Mouse (Mus musculus): Measurements from ENCODE around the gene Wdfy3.

DNA sequence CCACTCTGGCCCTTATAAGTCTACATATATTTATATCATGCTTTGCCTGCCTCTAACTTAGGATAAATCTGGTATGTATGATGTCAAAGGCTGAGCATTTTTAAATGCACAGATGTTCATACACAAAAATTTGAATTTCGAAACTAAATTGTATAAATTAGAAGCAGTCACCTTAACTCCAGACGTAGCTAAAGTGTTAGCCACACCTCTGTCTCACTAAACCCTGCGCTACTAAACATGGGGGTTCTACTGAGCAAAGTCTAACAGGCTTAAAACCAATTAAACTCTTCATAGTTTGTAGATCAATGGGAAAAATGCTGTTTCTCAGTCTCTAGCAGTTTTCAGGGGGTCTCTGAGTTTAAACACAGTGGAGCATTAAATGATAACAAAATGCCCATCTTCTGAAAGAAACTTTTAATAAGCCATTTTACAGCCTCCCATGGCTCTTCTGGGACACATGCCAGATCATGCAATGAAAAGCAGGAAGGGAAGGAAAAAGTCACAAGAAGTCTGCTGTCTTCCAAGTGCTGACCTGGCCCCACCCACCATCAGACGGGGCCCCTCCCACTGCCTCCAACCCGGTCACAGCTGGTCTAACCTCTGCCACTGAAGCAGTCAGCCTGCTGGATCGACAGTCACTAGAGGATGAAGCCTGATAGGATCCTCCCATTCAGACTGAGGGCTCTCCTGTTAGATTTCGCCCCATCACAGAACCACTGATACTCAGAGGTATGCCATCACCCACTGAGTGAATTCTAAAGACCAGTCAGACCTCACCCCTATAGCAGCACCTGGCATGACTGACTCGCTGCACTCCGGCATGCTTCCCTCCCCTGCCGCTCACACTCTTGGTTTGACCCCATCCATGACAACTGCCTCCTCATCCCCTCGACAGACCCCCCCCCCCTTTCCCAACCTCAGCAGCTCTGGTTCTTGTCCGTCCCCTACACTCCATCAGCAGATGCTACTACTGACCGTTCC is 23.8 kb downstream of the Wdfy3 start:
- TF ChIP-seq CTCF (IDR thresholded peaks at IDR 0.05; ENCODE audit: low read depth, low read length) (no peak), POLR2A (IDR thresholded peaks at IDR 0.05; ENCODE audit: extremely low read depth, insufficient read depth, low read length) (no peak)

Measured in liver, adult 2 months (tissue).